Mouse (Mus musculus) B cell, adult (primary cell): ENCODE results near the gene Tmco2. TPM values are rescaled to one million over a fixed set of nuclear protein-coding genes. Genes with fewer than 3 reads are reported as not detected.

Experiments
- total RNA-seq: library from RNA; stranded (reverse); gene quantifications from 4 replicates; pipeline ENCODE4 v1.2.4, GENCODE M21; 2023; ENCODE audit not compliant: inconsistent age

The Tmco2 gene
- total RNA-seq = 0.83 TPM in 1 of 4 replicates, not detected in the others

DNA sequence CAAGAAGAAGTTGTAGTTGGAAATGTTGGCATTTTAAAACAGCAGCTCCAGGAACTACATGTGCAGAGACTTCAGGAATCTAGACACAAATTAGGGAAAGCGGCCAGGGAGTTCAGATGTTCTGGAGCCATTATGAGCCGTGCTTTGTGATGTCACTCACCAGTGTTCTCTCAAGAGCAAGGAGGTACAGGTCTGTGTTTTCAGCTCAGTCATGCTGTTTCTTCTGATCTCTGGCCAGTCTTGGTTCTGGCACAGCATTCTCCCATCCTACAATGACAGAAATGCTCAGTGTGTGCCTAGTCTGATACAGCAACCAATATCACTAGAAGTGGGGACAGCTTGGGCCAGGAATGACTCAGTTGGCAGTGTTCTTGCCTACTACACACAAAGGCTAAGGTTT lies at the start of gene Tmco2:
Gene Tmco2, minus strand, starts transcription at position 101 of the 400 bp plus-strand sequence.

DNA sequence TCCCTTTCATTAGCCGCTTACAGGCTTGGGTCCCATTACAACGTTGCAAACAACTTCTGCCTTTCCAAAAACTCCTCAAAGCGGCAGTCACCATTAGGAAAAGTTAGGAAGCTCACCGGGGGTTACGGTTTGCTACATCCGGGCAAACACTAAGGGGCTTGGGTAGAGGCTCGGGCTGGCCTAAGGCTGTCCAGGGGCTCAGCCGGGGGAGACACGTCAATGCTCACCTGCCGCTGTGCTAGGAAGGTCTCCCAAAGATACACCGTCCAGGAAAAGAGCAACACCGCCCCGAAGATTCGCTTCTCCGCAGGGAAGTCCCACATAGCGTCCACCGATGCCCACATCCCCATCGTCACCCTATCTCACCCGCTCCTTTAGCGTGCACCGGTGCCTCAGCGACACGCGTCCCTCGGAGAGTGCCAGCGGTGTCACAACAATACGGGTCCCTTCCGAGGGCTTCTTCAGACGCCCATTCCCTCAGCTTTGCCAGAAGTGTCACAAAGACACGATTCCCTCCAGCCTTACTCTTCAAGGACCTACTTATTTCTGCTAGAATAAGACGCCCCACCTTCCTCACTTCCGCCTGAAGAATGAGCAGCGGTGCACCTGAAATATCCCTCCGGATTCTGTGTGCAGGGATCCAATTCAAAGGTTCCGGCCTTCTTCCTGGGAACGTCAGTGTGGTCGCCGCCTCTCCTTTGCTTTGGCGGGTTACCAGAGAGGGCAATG lies 11.2 kb downstream of the Tmco2 start, which contains the start of gene Zmpste24:
Gene Zmpste24, minus strand, starts transcription at position 592 of the 729 bp plus-strand sequence.

Other genes starting within 250 kb of the Tmco2 start
- 6.1 to 8.8 TPM (median 8.0 TPM) in 4 replicates for gene Exo5, start 184.2 kb downstream of the Tmco2 start, total RNA-seq
- 6.4 to 10.7 TPM (median 8.8 TPM) in 4 replicates for gene Zfp69, start 157.5 kb downstream of the Tmco2 start, total RNA-seq
- 368 to 391 TPM (median 374 TPM) in 4 replicates for gene Smap2, start 92.0 kb downstream of the Tmco2 start, total RNA-seq
- gene Col9a2, start 69.8 kb downstream of the Tmco2 start, total RNA-seq = not detected in 4 replicates
- 27.7 to 30.4 TPM (median 29.3 TPM) in 4 replicates for gene Zmpste24, start 11.0 kb downstream of the Tmco2 start, total RNA-seq
- gene Rlf, start 105.9 kb upstream of the Tmco2 start, total RNA-seq = 64.4 to 72.4 TPM (median 67.7 TPM) in 4 replicates
- not detected in 4 replicates for gene Gm12888, start 215.7 kb upstream of the Tmco2 start, total RNA-seq